Mouse (Mus musculus) layer of hippocampus, postnatal 10 days (tissue): ENCODE results near the gene Opn1sw. TPM values are rescaled to one million over a fixed set of nuclear protein-coding genes. Genes with fewer than 3 reads are reported as not detected.

ENCODE experiments used
- DNase-seq, 2 experiments: peaks; one replicate each; pipeline ENCODE4 v3.0.0; 2021; ENCODE audit warnings: low spot score in 2 of 2
- long read RNA-seq: library from polyadenylated mRNA; stranded (forward); transcript quantifications from one replicate; pipeline ENCODE4 v2.0.0, GENCODE M21; 2023
- total RNA-seq, 2 experiments: library from RNA; stranded (reverse); gene quantifications; 2 replicates each; pipeline ENCODE4 v1.2.3; 2021

Gene Opn1sw
- total RNA-seq = 1 to 10 TPM in 1 of 2 experiments, under 1 TPM in 1; 0.54 to 1.1 TPM
- long read RNA-seq, partial matches to known transcripts = 0 of 2 reads
- long read RNA-seq, other reads (novel, unspliced or antisense) = 1 of 2 reads

DNA sequence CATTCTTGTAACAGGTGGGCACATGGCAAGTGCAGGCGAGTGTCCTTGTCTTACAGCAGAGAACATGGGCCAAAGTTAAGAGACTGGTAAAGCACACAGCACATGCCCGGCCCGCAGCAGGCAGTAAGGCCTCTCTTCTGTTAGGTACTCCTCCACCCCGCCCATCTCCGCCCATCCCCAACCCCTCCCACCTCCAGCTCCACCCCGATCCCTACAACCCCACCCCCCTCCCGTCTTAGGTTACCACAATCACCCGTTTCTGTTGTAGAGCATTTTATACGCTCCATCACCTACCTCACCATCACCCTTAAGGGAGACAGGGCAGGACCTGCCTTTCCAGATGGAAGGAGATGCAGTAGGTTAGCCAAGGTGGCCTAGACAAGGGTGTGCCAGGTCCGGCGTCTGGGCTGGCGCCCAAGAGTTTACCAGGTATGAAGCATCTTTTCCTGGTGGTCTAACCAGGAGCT lies at the start of gene Opn1sw:
TSS of gene Opn1sw (minus strand) at position 417 of the 467 bp plus-strand sequence.
- peak in 1 of 2 experiments; percentile 8 for DNase-seq

DNA sequence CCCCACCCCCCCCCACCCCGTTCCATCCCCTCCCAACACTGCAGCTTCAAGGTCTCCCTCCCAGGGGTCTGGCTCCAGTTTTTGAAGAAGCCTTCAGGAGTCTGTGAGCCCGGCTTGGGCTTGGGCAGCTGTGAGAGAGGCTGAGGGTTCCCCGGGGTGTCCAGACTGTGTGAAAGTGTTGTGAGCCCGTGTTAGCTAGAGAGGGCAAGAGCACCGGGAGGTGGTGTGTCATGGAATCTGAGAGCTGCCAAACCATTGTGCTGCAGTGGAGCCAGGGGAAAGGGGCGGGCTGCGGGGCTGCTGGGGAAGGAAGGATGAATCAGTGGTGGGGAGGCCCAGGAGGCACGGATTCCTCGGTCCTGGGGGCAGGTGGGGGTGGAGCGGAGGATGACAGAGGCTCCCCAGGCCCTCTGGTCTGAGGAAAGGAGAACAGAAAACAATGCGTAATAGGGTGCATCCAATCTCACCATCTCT lies 48.2 kb upstream of the Opn1sw start:
- DNase-seq = peak; percentile 41 to 42

DNA sequence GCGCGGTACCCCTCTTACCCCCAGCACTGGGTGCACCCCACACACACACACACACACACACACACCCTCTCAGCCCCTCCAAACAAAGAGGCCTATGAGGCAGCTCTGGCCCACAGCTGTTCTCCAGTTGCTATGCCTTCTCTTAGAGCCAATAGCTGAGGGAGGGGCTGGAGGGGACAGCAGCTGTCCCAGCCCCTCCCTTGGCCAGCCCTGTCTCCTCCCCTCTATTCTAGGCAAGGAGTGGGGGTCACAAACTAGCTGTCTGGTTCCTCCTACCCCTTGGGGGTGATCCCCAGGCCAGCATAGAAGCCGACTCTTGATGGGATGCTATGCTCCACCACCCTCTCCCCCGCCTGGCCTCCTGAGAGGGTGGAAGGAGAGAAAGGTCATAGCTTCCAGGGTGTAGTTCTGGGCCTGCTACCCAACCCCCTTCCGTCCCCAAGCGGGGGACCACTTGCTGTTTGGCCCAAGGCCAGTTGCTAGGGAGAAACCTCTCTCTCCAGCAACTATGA lies 47.7 kb upstream of the Opn1sw start:
- DNase-seq = no peak

DNA sequence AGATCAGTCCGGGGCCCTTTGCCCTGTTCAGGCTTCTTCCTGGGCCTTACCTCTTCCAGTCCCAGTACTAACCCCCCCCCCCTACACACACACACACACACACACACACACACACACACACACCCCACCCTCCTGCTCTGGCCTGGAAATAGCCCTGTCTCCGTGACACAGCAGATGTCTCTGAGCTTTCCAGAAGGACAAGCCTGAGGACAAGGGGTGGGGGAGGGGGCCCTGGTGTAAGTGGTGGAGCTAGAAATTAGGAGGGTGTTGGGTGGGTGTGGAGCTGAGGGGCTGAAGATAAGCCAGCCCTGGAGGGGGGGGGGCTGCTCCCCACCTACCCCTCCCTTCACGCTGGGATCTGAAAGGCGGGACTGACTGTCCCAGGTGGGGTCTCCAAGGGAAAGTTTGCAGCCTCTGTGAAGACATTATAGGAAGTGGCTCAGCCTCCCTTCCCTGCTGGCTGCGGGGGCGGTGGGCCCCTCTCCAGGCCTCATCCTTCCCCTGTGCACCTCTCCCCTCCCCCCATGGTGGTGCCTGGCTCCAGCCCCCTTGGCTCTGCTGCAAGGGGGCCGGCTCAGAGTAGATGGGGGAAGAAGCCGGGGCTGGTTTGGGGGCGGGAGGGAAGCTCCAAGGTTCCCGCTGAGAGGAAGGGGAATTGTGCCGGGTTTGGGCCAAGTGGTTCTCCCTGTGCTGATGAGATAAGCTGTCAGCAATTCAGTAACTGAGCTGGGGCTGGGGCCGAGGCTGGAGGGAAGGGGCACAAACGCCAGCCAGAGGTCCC lies 46.8 kb upstream of the Opn1sw start:
- no peak for DNase-seq

DNA sequence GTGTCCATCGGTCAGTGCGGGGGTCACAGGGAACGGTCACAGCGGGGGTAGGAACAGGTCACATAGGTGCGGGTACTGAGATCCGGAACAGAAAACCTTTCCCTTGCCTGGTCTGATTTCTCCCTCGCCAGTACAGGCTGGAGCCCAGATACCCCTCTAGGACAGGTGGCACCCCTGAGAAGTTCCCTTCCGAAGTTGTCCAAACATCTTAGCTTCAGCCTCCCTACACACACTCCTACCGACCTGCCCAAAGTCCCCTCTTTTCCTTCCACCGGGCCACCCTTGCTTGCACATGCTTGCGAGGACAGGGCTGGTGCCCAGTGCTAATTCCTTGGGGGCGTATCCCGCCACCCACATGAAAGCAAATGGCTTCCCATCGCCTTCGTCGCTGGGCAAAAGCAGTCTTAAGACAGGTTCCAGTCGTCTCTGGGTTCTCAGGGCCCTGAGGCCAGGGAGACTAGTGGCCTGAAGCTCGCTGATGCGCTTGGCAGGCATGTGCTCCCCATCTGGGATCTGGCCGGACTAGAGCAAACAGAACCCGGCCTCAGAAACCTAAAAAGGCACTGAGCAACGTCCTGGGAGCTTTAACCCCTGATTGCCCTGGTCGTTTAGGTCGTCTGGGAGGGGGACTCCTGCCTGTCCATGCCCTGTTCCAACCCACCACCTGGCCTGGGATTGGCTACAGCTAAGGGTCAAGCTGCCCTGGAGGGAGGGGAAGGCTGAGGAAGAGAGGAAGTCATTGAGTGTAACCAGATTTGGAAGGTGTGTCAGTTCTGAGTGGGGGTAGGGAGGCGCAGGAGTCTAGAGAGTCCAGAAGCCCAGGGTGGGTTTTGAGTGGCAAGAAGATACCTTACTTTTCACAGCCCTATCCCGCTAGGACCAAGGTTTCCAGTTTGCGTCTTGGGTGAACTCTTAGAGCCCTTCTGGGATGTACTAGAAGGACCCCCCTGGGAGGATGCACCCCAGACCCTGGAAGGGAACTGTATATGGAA lies 45.8 kb upstream of the Opn1sw start:
- DNase-seq = no peak

DNA sequence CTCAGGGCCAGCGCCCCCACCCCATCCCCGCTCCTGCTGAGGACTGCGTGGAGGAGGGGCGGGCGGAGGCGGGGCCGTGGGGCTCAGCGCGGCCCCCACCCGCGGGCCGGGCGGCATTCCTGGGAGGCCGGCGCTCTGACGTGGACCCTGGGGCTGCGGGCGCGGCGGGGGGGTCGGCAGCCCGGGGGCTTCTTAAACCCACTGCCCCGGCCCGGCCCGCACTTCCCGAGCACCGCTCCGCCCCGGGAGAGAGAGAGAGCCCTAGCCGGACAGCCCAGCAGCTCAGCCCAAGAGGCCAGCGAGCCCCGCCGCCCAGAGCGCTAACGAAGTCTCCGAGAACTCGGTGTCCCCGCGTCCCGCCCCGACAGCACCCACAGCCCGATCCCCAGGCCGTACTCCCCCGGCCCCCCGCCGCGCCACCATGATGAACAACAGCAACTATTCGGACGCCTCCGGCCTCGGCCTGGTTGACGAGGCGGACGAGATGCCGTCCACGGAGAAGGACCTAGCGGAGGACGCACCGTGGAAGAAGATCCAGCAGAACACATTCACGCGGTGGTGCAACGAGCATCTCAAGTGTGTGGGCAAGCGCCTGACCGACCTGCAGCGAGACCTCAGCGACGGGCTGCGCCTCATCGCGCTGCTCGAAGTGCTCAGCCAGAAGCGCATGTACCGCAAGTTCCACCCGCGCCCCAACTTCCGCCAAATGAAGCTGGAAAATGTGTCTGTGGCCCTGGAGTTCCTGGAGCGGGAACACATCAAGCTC lies 45.0 kb upstream of the Opn1sw start, which contains the start of gene Flnc:
TSS of gene Flnc (plus strand) at position 219 of the 766 bp plus-strand sequence.
- DNase-seq = no peak

DNA sequence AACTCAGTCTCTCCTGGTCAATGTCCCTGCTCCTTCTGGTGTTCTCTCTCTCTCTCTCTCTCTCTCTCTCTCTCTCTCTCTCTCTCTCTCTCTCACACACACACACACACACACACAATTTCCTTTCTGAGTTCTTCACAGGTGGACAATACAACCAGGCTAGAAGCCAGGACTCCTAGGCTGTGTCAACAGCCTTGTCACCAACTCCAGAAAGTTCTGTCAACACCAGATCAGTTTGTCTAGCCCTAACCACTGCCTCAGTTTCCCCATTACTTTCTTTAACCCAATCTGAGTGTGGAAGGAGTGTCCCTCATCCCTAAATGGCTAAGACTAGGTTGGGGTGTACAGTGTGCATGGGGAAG lies 44.4 kb upstream of the Opn1sw start:
- DNase-seq = no peak

DNA sequence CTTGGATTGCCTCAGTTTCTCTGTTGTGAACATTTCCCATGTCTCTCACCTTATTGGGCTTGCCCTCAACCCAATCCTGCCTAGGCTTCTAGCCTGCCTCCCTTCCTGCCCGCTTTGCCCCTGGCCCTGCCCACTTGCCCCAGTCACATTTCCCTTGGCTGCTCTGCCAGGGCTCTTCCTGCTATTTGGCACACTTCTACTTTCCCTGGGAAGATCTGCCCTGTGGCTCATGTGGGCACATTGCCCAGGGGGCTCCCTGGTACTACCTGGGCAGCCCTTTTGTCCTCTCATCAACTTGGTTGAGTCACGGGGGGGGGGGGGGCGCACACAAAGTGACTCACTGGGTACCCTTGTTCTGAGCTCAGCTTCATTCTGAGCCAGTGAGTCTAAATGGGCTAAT lies 43.9 kb upstream of the Opn1sw start:
- no peak for DNase-seq

DNA sequence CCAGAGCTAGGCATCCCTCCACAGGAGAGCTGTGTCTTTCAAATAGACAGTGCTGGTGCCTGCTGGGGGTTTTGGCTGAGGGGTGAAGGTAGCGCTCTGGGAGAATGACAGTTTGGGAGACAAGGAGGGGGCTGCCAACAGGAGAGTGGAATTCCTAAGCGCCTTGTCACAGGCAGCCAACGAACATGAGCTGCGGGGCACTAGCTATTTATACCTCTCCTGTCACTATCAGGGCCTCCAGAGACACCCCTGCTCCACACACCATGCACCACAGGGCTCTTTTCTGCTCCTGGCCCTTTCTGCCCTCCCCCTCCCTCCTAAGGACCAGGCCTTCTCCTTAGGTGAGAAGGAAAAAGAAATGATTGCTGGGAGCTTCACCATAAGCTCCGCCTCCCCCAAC lies 43.2 kb upstream of the Opn1sw start:
- no peak for DNase-seq

DNA sequence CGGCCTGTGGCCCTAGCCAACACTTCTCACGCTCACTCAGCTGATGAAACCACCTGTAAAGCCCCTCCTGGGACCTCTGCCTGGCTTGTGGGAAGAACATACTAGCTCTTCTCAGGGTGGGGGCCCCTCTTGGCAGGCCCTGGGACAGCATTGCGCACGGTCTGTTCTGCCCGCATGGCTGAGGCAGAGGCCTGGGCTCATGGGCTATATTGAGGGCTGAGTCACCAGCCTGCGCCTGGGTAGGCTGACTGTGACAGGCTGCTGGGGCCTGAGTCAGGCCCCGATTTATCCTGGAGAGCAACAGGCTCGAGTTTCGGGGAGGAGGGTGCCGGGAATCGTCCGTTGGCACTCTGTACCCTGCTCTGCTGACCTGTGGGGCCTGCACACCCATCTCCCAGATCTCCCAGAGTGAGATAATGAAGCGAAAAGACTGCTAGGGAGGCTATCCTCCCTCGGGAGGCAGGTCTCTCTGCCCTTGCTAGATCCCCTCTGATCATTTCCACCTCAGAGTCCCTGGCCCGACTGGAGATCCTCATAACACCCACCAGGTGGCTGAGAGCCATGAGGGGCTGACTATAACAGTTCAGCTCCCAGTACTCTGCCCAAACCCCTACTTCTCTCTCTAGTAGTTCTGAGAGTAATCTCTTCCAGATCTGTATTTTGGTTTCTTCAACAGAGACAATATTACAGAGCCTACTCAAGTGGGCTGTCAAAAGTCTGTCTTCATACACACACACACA lies 42.6 kb upstream of the Opn1sw start:
- DNase-seq = no peak

DNA sequence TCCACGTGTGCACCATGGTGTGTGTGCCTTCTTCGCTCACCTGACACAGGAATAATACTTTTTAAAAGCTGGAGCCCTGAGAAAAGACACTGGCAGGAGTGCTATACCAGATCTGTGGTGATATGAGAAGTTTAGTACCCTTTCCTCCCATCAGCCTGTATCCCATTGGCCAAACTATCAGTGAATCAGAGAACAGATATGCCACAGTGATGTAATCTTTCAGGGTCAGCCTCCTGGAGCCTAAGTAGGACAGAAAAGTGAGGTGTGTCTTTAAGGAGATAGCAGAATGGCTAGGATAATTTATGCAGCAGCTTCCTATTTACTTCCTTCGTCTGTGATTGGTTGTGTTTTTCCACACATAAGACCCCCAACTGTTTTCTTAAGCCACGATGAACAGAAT lies 39.9 kb upstream of the Opn1sw start:
- DNase-seq = no peak

DNA sequence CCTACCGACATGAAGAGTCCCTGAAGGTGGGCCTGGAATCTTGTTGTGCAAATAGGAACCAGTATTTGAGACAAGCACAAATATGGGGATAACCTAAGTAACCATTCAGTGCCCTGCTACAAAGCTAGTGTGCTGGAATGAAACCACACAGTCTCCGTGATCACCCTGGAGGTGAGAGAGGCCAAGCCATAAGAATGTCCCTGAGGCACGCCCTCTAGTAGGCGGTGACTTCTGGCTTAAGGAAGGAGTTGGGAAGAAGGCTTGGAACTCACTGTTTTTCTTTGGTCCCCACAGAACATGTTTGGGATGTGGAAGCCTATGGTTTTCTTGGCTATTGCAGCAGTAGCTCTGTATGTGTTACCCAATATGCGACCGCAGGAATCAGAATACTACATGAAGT lies 38.1 kb upstream of the Opn1sw start:
- no peak for DNase-seq

DNA sequence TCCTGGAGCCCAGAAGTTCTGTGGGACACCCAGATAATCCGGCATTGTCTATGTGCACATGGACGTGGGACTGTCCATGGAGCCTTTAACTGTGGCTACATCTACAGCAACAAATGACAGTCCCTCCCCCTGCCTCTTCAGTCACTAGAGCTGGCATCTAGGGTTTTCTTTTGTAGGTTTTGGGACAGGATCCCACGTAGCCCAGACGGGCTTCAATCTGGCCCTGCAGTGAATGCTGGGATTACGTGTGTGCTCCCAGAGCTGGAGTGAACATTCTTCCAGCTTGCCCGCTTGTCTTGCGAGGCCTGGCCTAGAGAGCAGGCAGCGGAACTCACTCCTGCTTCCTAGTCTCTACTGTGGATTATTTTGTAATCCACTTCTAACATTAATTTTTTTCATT lies 36.9 kb upstream of the Opn1sw start:
- no peak for DNase-seq

DNA sequence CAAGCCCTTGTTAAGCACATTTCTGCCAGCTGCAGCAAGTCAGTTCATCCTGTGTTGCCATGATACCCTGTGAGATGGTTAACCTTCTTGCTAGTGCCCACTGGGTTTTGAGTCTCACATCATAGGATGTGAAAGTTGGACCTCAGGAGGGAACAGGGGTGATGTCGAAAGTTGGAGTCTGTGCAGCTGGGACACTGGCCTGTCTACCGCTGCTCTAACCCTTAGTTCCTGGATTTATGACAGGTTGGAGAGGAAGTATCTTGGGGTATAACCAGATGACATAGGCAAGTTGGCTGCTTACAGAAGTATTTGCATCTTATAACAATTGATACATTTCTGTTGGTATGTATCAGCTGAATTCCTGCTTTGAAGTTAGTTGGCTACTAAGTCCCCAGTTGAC lies 32.3 kb upstream of the Opn1sw start:
- DNase-seq = no peak

DNA sequence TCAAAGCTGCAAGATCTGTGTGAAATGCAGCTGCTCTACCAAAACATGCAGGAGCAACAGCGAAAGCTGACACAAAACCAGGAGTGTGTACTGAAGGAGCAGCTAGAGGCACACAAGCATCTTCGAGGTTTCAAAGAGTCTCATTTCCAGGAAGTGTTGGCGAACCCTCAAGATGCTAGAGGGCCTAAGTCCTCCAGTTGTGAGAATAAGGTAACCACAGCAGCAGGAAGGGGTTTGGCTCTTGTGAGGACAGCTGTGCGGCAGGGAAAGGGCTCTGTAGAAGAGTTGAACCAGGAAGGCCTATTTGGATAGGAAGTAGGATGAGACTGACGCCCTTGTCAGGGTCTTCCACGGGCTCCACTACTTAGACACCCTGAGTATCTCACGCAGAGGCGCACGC lies 27.2 kb upstream of the Opn1sw start:
- DNase-seq = no peak

DNA sequence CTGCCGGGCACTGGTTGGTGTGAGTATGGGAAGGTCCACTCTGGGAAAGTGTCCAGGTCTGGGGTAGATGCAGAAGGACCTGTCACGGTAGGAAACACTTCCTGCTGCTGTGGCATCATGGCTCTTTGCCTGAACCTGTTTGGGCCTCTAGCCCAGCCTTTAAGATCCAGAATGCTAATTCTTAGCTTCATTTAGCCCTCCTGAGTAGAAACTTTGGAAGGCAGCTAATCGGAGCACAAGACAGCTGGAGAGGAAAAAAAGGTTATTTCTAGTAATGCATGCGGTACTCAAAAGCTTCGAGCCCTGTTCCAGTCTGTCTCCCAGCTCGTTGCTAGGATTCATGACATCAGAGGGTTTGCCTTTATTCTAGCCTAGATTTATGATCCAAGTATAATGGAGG lies 18.1 kb upstream of the Opn1sw start:
- peak in 1 of 2 experiments; percentile 11 for DNase-seq

DNA sequence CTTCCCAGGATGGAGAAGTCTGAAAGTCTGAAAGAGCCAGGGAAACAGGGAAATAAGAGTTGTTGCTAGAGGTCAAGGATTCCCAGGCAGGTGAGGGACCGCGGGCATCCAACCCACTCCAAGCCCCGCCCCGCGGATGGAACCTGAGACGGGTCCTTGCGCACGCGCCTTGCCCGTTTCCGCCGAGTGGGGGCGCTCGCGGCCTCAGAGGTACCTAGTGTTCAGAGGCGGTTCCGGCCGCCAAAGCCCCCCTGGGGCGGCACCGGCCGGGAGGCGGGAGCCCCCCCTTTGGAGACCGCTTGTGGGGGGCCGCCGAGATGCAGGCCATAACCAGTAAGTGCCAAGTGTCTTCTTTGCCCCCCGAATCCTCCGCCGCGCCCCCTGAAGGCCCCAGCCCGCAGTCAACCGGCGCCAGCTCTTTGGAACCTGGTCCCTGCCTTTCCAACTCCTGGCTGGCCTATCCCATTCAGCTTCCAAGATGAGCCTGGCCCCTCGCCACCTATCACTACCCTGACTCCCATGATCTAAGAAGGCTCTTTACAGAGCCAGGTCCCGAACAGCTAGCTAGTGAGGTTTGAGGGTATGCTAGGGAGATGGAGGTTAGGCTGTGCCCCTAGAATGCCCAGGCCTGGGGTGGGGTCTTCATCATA lies 14.6 kb upstream of the Opn1sw start:
- peak; percentile 25 to 52 for DNase-seq

DNA sequence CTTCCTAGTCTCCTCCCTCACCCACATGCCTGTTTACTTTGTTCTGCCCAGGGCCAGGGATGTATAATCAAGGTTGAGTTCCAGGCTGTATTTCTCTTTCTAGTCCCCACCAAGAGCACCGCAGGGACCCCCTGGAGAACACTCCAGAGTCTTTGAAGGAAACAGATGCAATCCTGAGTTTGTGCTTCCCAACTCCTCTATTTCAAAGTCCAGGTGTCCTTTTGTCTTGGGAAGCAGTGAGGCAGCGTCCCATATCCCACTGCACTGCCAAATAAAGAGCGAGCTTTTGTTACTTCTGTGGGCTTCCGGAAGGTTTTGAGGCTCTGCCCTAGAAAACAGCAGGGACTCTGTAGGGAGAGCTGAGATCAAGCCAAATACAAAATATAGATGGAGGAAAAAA lies 11.6 kb upstream of the Opn1sw start:
- no peak for DNase-seq

DNA sequence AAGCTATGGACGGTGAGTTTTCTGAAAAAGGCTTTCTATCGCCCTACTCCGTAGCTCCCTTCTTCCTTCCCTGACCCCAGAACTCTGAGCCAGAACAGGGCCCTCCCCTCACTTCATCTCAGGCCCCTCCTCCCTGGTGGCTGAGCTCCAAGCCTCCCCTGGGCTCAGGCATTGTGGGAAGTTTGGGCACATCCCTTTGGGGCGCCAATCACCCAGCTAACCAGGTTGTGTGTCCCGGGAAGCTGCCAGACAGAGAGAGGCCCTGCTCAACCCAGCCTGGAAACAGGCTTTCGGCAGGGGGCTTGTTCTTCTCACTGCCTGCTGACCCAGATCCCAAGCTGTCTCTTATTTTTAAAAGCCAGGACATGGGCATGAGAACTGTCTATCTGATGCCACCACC lies 9.3 kb upstream of the Opn1sw start:
- peak; percentile 62 to 73 for DNase-seq
